Mouse (Mus musculus) midbrain, embryonic 13.5 days (tissue): ENCODE data around the gene Lrrc34. TPM values are rescaled to one million over a fixed set of nuclear protein-coding genes. Genes with fewer than 3 reads are reported as not detected.

Experiments
- ATAC-seq: fragments of 200-750 bp; cut with Nextera tagmentation; 2 replicates; pipeline ENCODE4 v1.8.0; 2017; ENCODE audit warnings: mild to moderate bottlenecking, moderate TSS enrichment, moderate library complexity
- H3K27ac ChIP-seq: fragments of 300-500 bp; sonication (generic); 2 replicates; pipeline ENCODE4 v1.5.1; 2015; ENCODE audit warnings: inconsistent platforms, mild to moderate bottlenecking, moderate library complexity
- H3K27me3 ChIP-seq: fragments of 300-500 bp; sonication (generic); 2 replicates; pipeline ENCODE4 v1.6.1; 2015; ENCODE audit warnings: mild to moderate bottlenecking, inconsistent platforms
- H3K36me3 ChIP-seq: fragments of 300-500 bp; sonication (generic); 2 replicates; pipeline ENCODE4 v1.6.1; 2015; ENCODE audit warnings: mild to moderate bottlenecking, inconsistent platforms
- H3K4me1 ChIP-seq: fragments of 300-500 bp; sonication (generic); replicated peaks from 2 replicates; pipeline ENCODE4 v1.6.1; 2015; ENCODE audit warnings: inconsistent platforms
- H3K4me2 ChIP-seq: fragments of 300-500 bp; sonication (generic); replicated peaks from 2 replicates; pipeline ENCODE4 v1.6.1; 2015; ENCODE audit warnings: moderate library complexity, mild to moderate bottlenecking, inconsistent platforms
- H3K4me3 ChIP-seq: fragments of 300-500 bp; sonication (generic); replicated peaks from 2 replicates; pipeline ENCODE4 v1.5.1; 2015; ENCODE audit warnings: mild to moderate bottlenecking, inconsistent platforms
- H3K9ac ChIP-seq: fragments of 300-500 bp; sonication (generic); replicated peaks from 2 replicates; pipeline ENCODE4 v1.6.1; 2015; ENCODE audit warnings: mild to moderate bottlenecking, inconsistent platforms
- H3K9me3 ChIP-seq: fragments of 300-500 bp; sonication (generic); 2 replicates; pipeline ENCODE4 v1.6.1; 2016; ENCODE audit warnings: mild to moderate bottlenecking, inconsistent platforms
- WGBS: fragments of 180-500 bp; shearing (Covaris S2); methylation state at CpG from one replicate; pipeline ENCODE4 v1.1.7; 2015; 5-methylcytosine and 5-hydroxymethylcytosine counted together
- polyA plus RNA-seq: library from polyadenylated mRNA; unstranded; fragments of >200 nt; fragmentation: Nextera tagmentation; extraction: Ambion mirVana; gene quantifications from 2 replicates; pipeline ENCODE4 v1.2.1, GENCODE M21; 2015

Lrrc34 gene
- polyA plus RNA-seq, 1 experiment from 2014 or later: 0.93 TPM

- 1% methylated on average over 32 of the region's 32 CpGs for WGBS
- Histone ChIP-seq H3K4me2 (peak within 1 kb of the TSS; percentile 83), H3K27ac (peak within 1 kb of the TSS; percentile 52; the same call in 1 of the 2 replicates)
Observed at GRCm38 (mm10) chr3:30599711-30600545, 47.7 kb downstream of the Lrrc34 start, which contains the start of gene Actrt3. TSS of gene Actrt3 (minus strand) at chr3:30599939.

GRCm38 (mm10) chr3:30597271-30597670 lies 50.4 kb downstream of the Lrrc34 start:
- H3K27ac ChIP-seq: no peak overlapping the region
- no peak overlapping the region for H3K4me2 ChIP-seq
- no peaks in the 10 kb centered on the region for H3K36me3 ChIP-seq
- peaks cover 17% of the 10 kb centered on the region; the same call in 1 of the 2 replicates for H3K27me3 ChIP-seq
- H3K4me1 ChIP-seq: peaks cover 16% of the 10 kb centered on the region
- H3K9me3 ChIP-seq: no peaks in the 10 kb centered on the region
- no peak overlapping the region for H3K4me3 ChIP-seq
- ATAC-seq: no peak
- H3K9ac ChIP-seq: no peak overlapping the region
- WGBS: 77% methylated on average over 7 of the region's 7 CpGs

More at GRCm38 (mm10) chr3:30599711-30600545, 47.7 kb downstream of the Lrrc34 start, which contains the start of gene Actrt3:
- Histone ChIP-seq H3K9me3 (no peaks in the 10 kb centered on the region), H3K4me3 (peak within 1 kb of the TSS; percentile 92), H3K4me1 (peaks cover 35% of the 10 kb centered on the region), H3K36me3 (peaks cover 8% of the 10 kb centered on the region), H3K27me3 (peaks cover 17% of the 10 kb centered on the region; the same call in 1 of the 2 replicates), H3K9ac (peak within 1 kb of the TSS; percentile 69)
- ATAC-seq: no peak

GRCm38 (mm10) chr3:30595111-30595832 lies 52.4 kb downstream of the Lrrc34 start:
- Histone ChIP-seq H3K4me2 (peak overlapping the region; percentile 70), H3K9me3 (no peaks in the 10 kb centered on the region), H3K27me3 (peaks cover 17% of the 10 kb centered on the region; the same call in 1 of the 2 replicates), H3K36me3 (no peaks in the 10 kb centered on the region), H3K9ac (peak overlapping the region; percentile 85), H3K27ac (peak overlapping the region; percentile 74), H3K4me1 (peaks cover 16% of the 10 kb centered on the region), H3K4me3 (peak overlapping the region; percentile 63)
- peak; percentile 77 for ATAC-seq
- WGBS: under 1% methylated on average over 61 of the region's 62 CpGs

- Histone ChIP-seq H3K27ac (no peak overlapping the region), H3K36me3 (no peaks in the 10 kb centered on the region), H3K9ac (no peak overlapping the region), H3K9me3 (no peaks in the 10 kb centered on the region), H3K4me1 (peaks cover 4% of the 10 kb centered on the region; the same call in 1 of the 2 replicates), H3K27me3 (peaks cover 15% of the 10 kb centered on the region; the same call in 1 of the 2 replicates), H3K4me3 (no peak overlapping the region), H3K4me2 (no peak overlapping the region)
- WGBS: 70% methylated on average over 4 of the region's 4 CpGs
- no peak for ATAC-seq
Observed at GRCm38 (mm10) chr3:30593719-30594485, 53.8 kb downstream of the Lrrc34 start.

GRCm38 (mm10) chr3:30592418-30592853 lies 55.2 kb downstream of the Lrrc34 start:
- Histone ChIP-seq H3K27me3 (peaks cover 3% of the 10 kb centered on the region; the same call in 1 of the 2 replicates), H3K36me3 (no peaks in the 10 kb centered on the region), H3K4me1 (peaks cover 4% of the 10 kb centered on the region; the same call in 1 of the 2 replicates), H3K4me2 (no peak overlapping the region), H3K9ac (no peak overlapping the region), H3K9me3 (no peaks in the 10 kb centered on the region), H3K27ac (no peak overlapping the region), H3K4me3 (no peak overlapping the region)
- ATAC-seq: peak; percentile 64
- WGBS: 0% methylated on average over 2 of the region's 2 CpGs

GRCm38 (mm10) chr3:30588865-30589264 lies 58.8 kb downstream of the Lrrc34 start:
- Histone ChIP-seq H3K4me1 (no peaks in the 10 kb centered on the region), H3K4me2 (no peak overlapping the region), H3K9ac (no peak overlapping the region), H3K9me3 (no peaks in the 10 kb centered on the region), H3K27me3 (no peaks in the 10 kb centered on the region), H3K4me3 (no peak overlapping the region), H3K36me3 (no peaks in the 10 kb centered on the region), H3K27ac (no peak overlapping the region)
- 88% methylated on average over 6 of the region's 6 CpGs for WGBS
- no peak for ATAC-seq

Other genes with a start within 250 kb of the Lrrc34 start
- gene Mecom, start 99.9 kb downstream of the Lrrc34 start, polyA plus RNA-seq: 11.1 and 13.4 TPM in 2 replicates
- 0.17 and 0.23 TPM in 2 replicates for gene Actrt3, start 47.9 kb downstream of the Lrrc34 start, polyA plus RNA-seq
- 35.4 and 39.6 TPM in 2 replicates for gene Mynn, start 45.8 kb downstream of the Lrrc34 start, polyA plus RNA-seq
- gene Lrriq4, start 3.4 kb downstream of the Lrrc34 start, polyA plus RNA-seq: not detected in 2 replicates
- gene Lrrc31, start 52.0 kb upstream of the Lrrc34 start, polyA plus RNA-seq: 0.11 TPM in 1 of 2 replicates, not detected in the other
- gene Samd7, start 98.4 kb upstream of the Lrrc34 start, polyA plus RNA-seq: not detected in 2 replicates
- 92.7 and 101 TPM in 2 replicates for gene Sec62, start 145.0 kb upstream of the Lrrc34 start, polyA plus RNA-seq
- 0.75 and 0.90 TPM in 2 replicates for gene Gpr160, start 208.1 kb upstream of the Lrrc34 start, polyA plus RNA-seq